Mouse (Mus musculus): ENCODE data around the gene Itga2b.

Itga2b gene

DNA sequence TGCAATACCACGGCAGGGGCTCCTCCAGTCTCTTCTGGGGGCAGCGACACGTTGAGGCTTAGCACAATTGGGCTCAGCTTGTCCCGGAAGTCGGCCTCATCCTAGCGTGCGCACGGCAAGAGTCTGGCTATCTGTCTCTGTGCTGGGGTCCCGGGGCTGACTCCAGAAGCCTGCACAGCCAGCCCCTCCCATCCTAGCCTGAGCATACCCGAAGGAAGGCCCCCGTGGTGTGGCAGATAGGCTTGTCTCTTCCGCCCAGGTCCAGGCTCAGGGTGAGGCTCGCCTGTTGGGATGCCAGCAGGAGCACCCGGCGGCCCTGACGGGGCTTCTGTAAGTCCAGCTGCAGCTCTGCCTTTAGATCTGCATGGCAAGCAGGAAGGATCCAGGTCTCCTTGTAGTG lies 9.4 kb downstream of the Itga2b start:
- DNase-seq (ENCODE audit: extremely low spot score, low read depth, low spot score), result no peak

DNA sequence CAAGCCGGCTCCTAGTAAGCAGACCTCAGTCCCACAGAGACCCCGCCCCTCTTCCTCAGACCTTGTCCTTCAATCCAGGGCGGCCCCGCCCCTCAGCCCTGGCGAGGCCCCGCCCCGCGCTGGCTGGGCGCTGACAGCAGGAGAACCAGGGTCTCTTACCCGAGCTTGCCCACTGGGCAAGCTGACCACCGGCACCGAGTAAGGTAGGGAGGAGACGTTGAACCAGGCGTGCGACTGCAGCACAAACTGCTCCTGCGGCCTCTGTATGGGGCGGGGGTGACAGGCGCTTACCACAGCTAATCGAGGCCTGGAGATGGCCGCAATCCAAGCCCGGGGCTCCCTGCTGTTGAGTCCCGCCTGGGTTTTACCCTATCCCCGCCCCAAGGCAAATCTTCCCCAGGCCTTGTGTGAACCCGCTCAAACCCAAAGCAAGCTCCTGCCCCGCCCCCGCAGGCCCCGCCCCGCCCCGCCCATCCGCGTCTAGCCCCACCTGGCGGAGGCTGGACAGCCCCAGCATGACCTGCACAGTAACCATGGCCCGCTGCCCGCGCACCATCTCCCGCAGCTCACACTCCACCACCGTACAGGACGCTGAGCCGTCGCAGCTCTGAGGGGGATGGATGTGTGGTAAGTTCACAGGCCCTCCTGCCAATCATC lies 14.1 kb downstream of the Itga2b start:
- no peak for DNase-seq (ENCODE audit: extremely low spot score, low read depth, low spot score)

DNA sequence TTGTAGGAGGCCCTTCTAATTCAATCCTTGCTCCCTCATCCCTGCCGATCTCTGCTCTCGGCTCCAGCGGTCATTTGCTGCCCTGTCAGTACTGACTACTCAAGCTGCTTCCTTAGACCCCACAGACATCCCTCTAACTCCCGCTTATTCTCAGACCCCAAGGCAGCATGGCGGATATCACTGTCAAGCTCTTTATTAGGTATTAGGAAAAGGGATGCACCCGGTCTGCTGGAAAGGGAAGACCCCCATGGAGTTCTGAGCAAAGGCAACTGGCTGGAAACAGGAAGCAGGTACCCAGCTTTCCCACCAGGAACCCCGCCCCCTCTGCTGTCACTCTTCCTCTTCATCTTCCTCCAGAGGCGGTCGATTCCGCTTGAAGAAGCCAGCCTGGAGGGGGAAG lies 16.8 kb downstream of the Itga2b start:
- no peak for DNase-seq (ENCODE audit: extremely low spot score, low read depth, low spot score)

DNA sequence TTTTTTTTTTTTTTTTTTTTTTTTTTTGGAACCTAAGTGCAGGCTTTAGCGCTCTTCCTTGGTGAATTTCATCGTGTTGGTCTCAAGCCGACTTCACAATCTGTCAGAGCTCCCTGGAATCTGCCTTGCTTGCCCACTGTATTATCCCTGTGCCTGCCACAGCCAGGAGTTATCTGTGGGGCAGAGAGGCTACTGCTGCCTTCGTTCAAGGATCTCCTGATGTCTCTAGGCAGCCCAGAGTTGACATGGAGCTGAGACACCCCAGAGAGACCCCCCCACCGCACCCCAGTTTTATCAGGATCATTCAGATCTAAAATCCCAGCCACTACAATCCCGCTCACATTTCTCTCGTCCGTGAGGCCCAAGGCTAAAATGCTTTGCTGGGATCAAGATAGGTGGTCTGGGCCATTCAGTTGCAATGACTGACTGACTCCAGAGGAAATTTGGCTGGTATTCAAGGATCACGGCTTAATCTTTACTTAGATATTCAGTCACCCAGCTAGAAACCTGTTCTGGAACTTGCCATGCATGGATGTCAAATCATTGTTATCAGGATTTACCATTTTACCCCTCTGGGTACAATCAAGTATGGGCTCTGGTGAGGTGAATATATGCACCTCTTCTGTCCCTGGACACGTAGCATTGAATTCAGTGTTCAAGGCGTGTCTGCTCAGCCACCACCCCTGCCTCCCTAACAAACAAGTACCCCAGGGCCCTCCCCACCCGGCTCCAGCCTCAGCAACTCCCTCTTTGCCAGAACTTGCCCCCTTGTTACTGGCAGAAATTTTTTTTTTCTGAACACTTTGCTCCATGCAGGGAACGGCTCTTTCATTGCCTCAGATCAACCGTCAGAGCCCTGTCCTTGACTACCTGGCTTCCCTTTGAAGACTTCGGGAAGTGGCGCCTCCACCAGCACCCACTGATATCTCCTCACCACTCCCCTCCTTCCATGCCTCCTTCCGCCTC lies 20.6 kb downstream of the Itga2b start:
- DNase-seq (ENCODE audit: extremely low spot score, low read depth, low spot score), result no peak

DNA sequence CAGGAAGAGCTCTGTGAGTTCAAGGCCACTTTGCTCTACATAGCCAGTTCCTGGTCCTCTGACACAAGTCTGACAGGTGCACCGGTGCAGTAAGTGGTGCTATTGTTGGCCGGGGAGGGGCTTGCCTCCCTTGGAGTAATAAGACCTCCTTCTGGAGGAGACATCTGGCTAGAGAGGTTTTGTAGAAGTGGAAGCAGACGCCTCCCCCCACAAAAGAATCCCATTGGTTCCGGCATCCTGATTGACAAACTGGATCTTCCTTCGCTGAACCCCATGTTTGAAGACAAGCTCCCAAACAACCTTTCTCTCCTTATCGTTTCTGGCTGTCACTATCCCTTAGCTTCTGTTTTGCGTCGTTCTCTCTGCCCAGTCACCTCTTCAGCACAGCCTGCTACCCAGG lies 21.6 kb downstream of the Itga2b start:
- DNase-seq (ENCODE audit: extremely low spot score, low read depth, low spot score), result no peak

DNA sequence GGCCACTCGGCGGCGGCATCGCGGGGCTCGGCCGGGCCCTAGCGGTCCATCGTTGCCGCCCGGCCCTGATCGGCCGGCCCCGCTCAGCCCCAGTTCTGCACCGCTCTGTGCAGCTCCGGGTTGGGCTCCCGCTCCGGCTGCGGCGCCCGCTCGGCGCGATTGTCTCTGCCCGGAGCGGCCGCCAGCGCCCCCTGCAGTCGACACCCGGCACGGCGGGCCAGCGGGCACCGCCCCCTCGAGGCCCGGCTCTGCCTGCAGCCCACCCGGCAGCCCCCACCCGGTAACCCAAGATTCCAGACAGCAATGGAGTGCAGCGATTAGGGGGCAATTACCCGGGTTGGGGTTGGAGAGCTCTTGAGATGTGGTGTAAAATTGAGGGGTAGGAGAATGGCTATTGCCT lies 22.4 kb downstream of the Itga2b start, which contains the start of gene Fam171a2:
Gene Fam171a2, minus strand, starts transcription at position 186 of the 400 bp plus-strand sequence.
- DNase-seq (ENCODE audit: extremely low spot score, low read depth, low spot score), result no peak

DNA sequence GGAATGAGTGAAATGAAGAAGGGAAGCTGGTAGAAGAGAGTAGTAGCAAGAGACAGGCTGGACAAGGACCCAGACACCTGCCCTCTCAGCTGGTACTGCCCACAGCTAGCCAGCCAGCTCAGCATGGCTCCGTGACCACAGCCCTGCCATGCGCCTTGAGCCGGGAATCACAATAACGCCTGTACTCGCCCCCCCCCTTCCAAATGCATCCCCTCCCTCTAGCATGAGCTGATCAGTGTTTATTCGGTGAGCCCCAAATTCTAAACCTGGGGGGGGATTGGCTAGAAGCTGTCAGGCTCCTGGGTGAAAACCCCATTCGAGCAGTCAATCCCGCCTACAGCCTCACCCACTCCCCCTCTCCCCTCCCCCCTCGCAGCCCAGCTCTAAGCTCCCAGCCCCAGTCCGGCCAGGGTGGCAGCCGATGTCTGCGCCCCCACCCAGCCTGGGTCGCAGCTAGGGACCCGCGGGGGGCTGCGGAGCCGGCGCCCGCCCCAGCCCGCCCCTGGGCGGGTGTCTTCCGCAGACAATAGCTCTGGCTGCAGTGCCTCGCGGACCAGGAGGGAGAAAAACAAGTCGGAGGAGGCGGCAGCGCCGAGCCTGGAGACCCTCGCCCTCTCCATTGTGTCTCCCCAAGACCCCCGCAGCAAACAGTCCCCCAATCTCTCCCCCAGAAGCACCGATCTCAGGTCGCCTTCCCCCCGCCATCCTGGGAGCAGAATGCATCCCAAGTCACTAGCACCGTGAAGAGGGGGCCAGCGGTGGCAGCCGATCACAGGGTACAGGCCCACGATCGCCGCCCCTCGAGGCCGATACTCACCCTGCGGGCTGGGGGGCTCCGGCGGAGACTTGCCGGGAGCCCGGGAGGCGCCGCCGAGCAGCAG lies 23.1 kb downstream of the Itga2b start:
- DNase-seq (ENCODE audit: extremely low spot score, low read depth, low spot score), result no peak

DNA sequence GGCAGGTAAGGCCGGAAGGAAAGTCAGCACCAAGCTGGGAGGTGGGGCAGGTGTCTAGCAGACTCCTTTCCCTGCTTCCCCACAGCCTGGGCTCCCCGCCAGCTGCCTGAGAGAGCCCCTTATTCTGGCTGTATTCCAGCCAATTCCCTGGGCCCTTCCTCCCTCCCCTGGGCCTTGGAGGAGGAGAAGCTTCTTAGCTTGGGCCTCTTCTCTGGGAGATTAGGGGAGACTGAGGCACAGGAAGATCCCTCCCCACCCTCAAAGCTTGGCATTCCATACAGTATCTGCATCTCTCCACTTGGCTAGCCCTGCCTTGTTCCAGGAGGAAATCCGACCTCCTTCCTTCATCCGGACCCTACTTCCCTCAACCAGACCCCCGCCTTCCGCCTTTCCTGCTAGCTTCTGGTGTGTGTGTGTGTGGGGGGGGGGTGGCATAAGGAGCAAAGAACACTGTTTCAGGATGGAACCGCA lies 24.0 kb downstream of the Itga2b start:
- no peak for DNase-seq (ENCODE audit: extremely low spot score, low read depth, low spot score)

DNA sequence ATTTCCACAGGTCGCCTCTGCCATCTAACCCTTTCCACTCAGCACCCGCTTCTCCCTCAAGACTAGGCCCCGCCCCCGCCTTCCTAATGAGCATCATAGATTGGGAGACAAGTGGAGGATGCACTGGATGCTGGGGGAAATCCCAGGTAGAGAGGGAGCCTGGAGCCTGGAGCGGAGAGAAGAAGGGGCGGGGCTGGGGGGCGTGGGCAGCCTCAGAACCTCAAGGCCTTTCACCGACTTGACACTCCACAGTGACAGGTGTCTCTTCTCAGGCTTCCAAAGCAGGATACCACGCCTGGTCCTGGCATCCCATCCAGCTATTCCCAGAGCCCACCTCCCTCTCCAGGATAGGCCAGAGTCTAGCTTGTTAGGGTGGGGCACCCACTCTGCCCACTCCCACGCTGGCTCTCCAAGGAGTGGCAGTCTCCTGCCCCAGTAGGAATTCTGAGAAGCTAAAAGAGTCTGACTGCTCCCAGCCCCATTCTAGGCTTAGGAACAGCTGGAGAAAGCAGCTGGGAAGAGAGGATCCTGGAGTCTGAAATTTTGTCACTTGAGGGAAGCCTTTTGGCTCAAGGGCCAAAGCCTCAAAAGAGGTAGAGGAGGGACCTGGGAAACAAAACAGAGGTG lies 24.5 kb downstream of the Itga2b start:
- DNase-seq (ENCODE audit: extremely low spot score, low read depth, low spot score), result no peak

DNA sequence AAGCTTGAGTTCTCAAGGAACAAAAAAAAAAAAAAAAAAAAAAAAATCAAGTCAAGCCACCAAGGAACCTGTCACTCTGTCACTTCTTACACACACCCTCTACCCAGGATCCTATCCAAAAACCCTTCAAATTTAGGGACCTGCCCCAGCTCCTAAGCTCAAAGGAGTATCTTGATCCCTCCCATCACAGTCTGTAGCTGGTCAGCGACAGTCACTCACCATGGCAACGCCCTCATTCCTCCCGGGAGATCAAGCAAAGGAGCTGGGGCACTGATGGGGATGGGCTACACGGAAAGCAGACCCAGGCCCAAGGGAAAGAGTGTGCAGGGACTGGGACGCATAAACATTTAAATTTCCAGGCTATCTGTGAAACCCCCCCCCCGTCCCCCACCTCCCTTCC lies 25.1 kb downstream of the Itga2b start:
- DNase-seq (ENCODE audit: extremely low spot score, low read depth, low spot score), result no peak

DNA sequence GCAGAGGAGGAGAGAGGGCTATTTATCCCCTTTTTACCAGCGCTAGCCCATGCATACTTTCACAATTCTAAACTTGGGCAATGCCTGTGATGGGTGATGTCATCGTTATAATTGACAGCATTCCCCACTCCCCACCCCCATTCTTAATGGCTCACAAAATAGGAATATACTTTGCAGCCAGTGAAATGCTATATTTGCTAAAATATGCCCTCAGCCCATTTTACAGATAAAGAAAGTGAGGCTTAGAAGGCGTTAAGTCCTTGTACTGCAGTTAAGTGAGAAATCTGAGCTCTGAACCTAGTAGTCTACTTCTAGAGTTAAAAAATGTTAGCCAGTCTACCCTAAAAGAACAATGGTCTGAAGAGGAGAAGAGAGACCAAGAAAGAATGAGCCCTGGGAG lies 25.6 kb downstream of the Itga2b start:
- DNase-seq (ENCODE audit: extremely low spot score, low read depth, low spot score), result no peak

DNA sequence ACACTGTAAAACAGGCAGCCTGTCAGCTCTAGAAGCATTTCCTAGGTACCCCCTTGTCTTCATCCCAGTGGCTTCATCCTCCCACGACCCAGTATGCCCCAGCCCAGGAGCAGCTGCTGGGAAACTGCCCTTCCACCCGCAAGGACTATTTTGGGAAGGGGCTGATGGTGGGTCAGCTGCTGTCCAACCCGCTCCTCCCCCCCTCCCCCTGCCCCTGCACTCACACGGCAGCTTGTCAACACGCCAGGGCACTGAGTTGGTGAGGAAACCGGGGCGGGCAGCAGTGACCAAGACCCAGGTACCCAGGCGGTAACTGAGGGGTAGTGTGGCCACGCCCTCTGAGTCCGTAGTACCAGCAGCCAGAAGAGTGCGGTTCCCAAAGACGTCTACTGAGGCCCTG lies 26.2 kb downstream of the Itga2b start:
- DNase-seq (ENCODE audit: extremely low spot score, low read depth, low spot score), result no peak

DNA sequence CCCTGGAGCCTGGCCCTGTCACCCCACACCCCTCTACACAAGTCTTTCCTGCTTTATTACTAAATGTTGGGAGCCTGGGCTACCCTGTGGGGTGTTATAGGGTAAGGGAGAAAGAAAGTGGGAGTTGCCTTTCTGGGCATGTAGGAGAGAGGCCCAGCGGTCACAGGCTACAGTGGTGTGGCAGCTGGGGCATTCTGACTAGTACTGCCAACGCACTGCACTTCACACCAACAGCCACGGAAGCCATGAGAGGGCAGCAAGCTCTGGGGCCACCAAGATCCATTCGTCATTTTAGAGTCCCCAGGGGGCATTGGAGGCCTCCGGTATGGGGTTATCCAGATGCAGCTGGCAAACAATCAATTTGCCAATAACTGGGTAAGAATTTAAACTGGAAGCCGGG lies 27.8 kb downstream of the Itga2b start:
- DNase-seq (ENCODE audit: extremely low spot score, low read depth, low spot score), result no peak

DNA sequence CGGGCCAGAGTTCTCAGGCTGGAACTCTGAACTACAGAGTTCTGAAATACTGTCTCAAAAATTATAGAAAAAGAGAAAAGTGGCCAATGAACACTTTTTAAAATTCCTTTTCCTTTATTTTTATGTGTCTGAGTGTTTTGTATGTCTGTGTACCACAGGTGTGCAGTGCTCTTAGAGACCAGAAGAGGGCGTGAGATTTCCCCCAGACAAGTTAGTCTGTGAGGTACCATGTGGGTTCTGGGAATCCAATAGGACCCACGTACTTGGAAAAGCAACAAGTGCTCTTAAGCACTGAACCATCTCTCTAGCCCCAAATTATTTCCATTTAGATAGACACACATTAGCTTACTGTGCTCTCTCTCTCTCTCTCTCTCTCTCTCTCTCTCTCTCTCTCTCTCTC lies 28.5 kb downstream of the Itga2b start:
- DNase-seq (ENCODE audit: extremely low spot score, low read depth, low spot score), result no peak

DNA sequence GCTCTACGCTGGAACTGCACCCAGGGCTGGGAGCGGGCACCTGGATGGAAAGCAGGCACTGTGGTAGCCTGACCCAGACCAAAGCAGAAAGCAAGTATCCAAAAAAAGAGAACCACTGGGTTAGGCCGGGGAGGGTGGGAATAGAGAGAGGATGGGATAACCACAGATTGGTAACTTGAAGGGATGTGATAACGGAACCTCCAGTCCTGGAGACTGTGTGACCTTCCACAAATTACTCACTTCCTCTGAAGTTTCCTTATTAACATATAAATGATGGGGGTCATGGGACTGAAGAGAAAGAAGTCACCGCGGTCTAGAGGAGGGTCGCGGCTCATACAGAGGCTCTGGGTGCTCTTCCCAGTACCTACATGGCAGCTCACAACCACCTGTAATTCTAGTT lies 29.7 kb downstream of the Itga2b start:
- DNase-seq (ENCODE audit: extremely low spot score, low read depth, low spot score), result no peak

DNA sequence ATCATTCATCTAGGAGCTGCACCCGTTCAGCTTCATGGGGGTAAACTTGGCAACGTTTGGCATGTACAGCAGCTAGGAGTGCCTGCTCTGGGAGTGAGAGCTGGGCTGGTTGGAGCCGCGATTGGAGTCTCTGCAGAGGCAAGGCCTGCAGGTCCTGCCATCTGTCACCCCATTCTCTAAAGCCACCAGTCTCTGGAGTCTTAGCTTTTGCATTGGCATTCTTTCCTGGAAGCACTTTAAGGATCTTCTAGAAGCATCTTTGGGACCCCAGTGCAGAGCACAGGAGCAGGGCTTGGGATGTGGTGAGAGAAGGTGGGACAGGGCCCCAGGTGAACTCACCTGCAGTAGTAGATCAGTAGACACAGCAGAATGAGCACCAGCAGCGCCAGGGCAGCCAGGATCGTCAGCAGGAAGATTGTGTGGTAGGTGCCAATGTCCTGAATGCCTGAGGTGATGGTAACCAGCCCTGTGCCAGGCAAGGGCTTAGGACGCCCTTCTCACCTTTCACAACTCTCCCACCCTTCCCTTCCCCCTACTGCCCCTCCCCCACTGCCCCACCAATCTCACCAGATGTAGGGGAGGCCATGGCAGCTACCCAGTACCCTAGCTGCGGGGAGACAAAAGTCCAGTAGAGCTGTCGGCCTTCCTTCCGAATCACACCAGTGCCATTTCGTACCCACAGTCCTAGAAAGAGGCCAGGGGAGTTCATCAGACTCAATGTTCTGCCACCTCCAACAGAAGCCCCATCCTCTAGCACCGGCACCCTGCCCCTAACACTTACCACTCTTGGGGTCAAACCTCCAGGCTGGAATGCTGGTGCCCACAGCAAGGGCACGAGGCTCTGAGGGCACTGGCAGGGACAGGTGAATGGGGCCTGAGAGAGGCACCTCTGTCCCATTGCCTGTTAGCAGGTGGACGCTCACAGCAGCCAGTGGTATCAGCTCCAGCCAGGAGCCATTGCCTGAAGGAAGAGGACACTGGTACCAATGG lies 30.5 kb downstream of the Itga2b start:
- no peak for DNase-seq (ENCODE audit: extremely low spot score, low read depth, low spot score)

DNA sequence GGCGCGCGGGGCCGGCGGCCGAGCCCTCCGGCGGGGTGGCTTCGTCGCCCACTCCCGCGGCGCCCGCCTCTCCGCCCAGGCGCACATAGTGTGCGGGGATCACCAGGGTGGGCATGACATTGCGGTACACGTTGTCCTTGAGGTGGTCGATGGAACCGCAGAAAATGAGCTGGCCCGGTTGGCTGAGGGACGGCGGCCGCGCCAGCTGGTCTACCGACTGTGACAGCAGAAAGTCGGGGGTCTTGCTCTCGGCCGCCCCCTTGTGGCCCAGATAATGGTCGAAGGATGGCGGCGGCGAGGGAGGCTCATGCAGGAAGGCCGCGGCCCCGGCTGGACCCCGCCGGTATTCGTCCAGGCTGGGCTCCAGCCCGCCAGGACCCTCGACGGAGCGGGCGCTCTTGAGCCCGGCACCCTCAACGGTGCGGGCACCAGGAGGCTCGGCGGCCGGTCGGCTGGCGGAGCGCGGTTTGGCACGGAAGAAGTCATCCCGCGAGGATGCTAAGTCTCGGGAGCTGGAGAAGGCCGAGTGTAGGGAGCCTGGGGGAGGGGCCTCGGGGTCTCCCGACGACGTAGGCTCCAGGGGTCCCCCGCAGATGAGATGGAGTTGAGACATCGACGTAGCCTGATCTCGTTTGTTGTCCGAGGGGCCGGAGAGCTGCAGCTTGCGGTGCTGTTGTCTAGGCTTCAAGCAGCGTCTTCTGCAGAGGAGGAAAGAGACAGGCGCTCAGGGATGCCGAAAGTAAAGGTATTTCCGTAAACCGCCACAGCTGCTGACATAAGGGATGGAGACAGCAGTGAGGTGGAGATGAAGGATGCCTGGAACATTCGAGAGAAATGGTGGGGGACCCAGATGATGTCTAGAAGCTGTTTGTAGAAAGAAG lies 31.5 kb downstream of the Itga2b start:
- no peak for DNase-seq (ENCODE audit: extremely low spot score, low read depth, low spot score)
